Mouse (Mus musculus): ENCODE measurements at regions not wholly inside any gene's neighbourhood (a gene's known extent, or its start where the extent isn't known, plus 50 kb on each side); places are given as distances from the start of the nearest gene placed in this dataset.
"Not testable (repeated sequence)": the region's sequence is repeated elsewhere in the genome, so short reads cannot be mapped to it uniquely, and the experiment has no call there.

DNA sequence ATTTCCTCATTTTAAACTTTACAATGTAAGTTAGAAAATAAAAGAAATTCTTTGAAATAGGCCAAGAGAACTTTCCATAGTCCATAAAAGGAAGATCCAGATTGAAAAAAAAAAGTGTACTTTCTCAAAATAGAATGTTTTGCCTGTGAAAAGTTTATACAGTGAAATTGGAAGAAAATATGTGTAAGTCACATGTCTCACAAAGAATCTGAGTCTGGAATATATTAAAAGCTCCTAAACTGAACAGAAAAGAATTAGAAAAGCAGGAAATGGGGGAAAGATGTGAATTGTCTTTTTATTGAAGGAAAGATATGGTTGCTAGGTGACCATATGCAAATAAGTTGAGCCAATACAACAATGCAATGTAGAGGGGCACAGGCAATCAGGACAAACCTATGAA, 197.7 kb upstream of the Gm20594 start:
- no peak for DNase-seq (ENCODE audit: low spot score in 2 of 2)

DNA sequence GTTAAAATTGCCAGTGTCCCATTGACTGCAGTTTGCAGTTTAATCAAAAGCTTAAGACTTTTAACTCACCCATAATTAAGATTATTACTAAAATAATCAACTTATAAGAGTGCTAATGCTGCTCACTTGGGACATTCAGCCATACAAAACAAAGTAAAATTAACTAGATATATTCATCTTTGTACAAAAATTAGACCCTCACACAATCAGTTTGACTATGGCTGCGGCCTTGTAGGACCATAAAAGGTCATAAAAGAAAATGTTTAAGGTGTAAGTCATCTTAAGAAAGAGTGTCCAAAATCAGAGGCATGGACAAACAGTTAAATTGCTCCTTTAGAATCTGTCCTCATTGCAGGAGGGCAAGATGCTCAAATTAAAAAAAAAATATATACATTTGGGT, 186.0 kb upstream of the Gm20594 start:
- not testable (repeated sequence) for DNase-seq (ENCODE audit: low spot score in 2 of 2)

DNA sequence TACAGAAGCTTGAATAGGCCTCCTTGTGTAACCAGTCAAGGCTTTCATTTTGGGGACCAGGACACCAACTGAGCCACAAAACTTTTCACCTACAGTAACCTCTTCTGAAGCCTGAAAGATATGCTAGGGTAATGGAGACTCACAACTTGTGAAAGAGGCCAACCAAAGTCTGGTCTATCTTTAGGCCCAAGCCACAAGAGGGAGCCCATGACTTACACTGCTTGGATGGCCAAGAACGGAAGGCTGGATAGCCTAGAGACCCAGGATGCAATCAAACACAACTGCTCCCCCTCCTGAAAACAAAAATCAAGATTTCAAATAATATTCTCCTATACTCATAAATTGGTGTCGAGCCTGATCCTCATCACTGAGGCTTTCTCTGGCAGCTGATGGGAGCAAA, 166.4 kb upstream of the Gm20594 start:
- DNase-seq (ENCODE audit: low spot score in 2 of 2) = peak in 1 of 2 experiments; percentile 16
